Mouse (Mus musculus) neutrophil, adult 65 days (primary cell): ENCODE results near the gene Mus81. TPM values are rescaled to one million over a fixed set of nuclear protein-coding genes. Genes with fewer than 3 reads are reported as not detected.

Source experiments
- total RNA-seq: library from RNA; stranded (reverse); gene quantifications from 2 replicates; pipeline ENCODE4 v1.2.4, GENCODE M21; 2023

Mus81 gene
- total RNA-seq: 11.7 and 16.5 TPM in 2 replicates

DNA sequence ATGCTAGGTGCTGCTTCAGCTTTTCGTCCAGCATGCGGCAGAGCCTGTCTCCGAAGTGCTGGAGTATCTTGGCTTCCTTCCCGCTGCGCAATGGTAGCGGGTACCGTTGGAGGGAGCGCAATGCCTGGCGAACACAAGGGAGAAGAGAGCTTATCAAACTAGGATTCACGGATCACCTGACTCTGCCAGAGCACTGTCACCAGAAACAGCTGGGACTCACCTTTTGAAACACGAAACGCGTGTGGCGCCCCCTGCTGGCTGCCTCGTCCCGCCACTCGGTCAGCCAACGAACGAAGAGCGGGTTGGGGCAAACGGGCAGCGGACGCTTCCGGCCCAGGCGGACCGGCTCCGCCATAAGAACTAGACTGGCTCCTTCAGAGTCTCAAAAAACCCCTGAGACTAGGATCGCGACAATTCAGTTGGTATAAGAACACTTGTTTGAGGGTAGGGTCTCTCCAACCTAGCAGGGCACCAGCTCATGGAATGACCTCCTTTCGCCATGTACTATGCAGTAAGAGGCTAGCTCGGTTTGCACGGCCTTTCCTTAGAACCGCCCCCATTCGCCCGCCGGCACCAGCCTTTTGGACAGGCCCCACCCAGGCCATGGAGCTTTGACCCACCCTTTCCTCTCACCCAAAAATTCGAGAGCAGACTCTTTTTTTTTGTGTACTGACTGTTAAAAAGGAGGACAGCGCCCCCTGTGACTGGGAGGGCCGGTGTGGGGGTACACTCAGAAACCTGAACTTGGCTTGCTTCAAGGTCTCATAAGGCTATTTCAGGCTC, at the start of gene Mus81:
Gene Mus81, minus strand, starts transcription at position 635 of the 783 bp plus-strand sequence.

DNA sequence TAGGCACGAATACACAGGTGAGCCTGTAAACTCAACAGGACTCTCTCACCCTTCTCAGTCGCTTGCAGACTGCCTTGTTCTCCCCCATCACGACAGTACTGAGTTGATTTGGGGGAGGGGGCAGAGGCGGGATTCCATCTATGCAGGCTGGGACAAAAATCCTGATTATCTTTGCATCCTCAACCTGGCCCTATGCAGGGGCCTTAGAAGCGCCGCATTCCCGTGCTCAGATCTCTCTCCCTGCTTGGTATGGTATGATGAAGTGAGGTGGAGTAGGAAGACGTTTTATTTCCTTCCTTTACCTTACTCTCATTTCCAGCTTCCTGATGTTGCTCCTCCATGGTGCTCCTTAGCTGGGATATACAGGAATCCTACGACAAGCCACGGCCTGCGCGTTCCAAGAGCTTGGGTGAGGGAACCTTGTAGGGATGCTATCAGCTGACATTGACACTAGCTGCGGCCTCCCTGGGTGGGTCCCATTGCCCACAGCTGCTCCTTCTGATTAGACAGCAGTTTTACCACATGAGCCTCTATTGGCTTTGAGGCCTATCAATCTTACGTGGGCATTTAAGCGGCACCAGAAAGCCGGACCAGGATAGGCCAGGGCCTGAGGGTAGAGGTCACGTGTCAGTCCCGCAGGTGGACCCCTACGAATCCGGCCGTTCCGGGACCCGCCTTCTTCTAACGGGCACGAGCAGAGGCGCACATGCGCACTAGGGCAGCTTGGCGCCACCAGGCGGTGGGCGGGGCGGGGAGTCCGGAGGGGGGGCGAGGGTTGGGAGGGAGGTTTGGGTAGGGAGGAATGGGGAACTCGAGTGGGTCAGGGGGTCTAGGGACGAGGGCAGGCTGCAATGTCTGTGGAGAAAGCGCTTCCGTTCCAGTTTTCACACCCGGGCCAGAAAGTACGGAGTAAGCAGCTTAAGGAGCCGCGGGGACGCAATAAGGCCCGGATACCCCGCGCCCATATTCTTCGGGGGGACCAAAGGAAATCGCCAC, 22.1 kb upstream of the Mus81 start, which contains the start of gene Snx32:
Gene Snx32, minus strand, starts transcription at position 508 of the 996 bp plus-strand sequence.

DNA sequence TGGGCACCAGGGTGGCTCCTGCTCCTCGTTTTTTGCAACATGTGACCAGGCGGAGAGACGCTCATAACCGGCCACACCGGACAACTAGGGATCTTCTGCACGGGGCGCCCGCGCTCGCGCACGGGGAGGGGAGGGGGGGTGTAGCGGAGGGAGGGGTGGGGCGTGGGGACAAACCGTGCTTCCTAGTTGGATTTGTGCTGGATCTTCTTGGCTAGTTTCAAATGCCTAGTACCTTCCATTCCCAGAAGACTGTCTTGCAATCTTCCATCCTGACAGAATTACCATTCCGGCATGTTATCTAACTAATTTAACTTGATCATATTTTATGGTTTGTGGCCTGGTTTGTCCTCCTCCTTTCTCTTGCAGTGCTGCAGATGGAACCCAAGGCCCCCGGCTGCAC, 15.5 kb upstream of the Mus81 start, which contains the start of gene 1700020D05Rik:
Gene 1700020D05Rik, minus strand, starts transcription at position 101 of the 400 bp plus-strand sequence.

DNA sequence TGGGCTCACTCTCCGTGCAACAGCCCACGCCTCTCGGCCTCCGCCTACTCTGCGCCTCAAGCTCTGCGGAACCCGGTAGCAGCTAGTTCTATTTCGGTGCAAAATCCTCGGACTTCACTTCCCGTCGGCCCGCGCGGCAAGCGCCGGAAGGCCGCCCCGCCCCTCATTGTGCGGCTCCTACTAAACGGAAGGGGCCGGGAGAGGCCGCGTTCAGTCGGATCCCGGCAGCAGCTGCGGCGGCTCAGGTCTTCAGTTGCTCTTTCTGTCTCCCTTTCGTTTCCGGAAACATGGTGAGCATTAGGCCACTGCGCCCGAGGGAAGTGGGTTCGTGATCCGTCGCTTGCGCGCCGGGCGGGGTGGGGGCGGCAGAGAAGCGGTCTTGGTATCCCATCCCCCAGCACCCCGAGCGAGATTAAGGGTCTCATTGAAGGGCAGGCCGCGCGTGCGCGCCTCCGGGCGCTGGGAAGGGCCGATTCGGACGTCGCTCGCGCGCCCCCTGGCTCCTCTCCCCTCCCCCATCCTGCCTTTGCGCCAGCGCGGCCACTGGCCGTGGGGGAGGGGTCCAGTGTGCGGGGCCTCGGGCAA, 2.2 kb upstream of the Mus81 start, which contains the start of gene Cfl1:
Gene Cfl1, plus strand, starts transcription at position 143 of the 585 bp plus-strand sequence.

DNA sequence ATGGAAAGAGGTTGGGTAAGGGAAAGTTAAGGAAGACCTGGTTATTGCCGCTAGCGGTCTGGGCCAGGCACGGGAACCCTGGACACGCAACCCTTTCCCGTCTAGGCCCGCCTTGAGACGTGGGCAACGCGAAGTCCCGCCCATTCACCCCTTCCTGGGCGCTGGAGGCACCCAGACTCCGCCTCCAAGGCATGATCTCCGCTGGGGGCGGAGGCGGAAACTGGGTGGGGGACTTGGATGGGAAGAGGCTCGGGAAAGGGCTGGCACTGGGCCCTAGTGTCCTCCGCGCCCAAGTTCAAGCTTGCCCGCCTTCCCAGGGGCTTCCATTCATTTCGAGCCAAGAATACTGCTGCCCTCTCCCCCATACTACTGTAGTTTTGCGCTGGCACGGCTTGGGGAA, 14.5 kb downstream of the Mus81 start, which contains the start of gene Efemp2:
Gene Efemp2, plus strand, starts transcription at position 235 of the 400 bp plus-strand sequence.

DNA sequence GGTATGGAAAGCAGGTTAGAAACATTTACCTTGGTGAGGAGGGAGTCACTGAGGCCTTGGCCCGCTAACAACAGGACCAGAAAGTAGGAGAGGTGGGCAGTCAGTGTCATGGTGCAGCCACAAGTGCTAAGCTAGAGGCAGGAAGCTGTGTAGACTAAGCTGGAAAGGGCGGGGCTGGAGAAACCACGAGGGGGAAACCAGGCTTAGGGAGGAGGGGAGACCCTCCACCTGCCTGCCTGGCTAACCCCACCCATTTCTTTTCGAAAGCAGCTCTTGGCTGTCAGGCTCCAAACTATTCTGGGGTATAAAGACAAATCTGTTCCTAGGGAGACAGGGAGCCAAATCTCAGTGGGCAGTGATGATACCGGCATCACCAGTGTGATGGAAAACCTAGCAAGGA, 19.8 kb downstream of the Mus81 start, which contains the start of gene Ctsw:
Gene Ctsw, minus strand, starts transcription at position 134 of the 400 bp plus-strand sequence.

DNA sequence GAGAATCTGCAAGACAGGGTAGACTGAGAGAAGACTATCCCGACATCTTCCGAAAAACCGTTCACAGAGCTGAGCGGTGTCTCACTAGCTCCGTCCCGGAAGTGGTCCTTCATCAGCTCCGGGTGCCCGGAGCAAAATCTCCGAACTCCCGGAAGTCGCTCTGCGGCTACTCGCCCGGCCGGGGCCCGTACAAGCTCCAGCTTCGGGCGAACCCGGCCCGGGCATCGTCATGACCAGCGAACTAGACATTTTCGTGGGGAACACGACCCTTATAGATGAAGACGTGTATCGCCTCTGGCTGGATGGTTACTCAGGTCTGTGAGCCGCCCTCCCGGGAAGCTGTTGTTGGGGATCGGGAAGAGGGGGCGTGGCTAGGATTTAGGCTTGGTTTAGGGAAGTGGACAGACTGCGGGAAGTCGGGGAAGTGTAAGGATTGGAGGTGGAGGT, 27.7 kb downstream of the Mus81 start, which contains the start of gene Fibp:
Gene Fibp, plus strand, starts transcription at position 151 of the 447 bp plus-strand sequence.

DNA sequence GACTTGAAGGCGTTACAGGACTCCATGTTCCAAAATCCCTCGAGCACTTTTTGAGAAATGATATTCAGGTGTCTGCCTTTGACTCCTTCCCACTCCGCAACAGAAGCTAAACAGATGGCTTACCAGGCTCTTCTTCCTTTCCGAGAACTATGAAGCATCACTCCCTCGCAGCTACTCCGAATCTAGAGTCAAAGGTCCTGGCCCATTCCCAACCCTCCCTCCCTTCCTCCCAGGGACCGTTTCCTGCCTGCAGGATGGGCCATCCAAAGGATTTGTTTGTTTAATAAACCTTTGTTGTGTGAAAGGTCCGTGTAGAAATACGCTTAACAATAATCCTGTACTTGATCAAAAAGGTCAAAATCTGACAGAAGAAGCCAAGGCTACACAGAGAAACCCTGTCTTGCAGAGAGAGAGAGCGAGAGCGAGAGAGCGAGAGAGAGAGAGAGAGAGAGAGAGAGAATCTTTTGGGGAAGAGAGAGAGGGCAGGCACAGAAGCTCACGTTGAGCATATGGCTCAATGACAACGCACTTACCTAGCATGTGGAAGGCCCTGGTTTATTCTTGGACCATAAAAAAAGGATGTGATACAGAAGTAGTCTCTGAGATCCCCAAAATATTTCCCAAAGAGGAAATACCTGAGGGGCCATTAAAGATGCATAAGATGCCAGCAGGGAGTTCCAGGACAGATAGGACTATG, 30.3 kb downstream of the Mus81 start, which contains the start of gene Ccdc85b:
Gene Ccdc85b, minus strand, starts transcription at position 149 of the 697 bp plus-strand sequence.

DNA sequence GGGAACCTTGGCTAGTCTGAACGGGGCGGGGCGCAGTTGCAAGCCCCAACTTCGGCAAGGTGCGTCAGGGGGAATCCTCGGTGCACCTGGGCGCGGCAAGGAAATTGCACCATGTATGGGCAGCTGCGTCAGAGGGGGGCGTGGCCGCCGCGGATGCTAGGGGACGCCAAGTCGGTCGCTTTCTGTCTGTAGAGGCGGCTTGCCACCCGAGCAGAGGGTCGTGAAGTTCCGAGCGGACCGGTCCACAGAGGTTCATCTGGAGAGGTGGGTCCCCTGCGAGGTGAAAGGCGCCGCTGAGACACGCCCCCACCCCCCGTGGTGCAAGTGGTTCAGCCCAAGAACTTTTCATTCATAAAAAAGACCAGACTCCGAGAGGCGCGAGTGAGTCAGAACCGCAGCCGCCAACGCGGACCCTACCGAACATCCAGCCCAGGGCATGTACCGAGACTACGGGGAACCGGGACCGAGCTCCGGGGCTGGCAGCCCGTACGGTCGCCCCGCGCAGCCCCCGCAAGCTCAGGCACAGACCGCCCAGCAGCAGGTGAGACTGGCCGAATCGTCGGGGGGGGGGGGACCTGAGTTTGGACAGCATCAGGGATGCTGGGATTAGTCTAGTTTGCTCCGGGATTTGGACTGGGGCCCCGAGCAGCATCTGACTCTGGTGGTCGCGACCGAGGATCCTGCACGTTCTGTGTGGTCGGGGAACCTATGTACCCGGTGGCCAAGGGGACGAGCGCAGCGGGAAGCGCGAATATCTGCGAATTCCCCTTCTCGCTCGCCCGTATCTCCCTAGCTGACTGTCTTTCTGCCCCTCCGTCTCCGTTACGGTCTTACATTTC, 40.5 kb downstream of the Mus81 start, which contains the start of gene Fosl1:
Gene Fosl1, plus strand, starts transcription at position 33 of the 839 bp plus-strand sequence.

Other genes with a start within 250 kb of the Mus81 start
- gene Pacs1, start 215.3 kb downstream of the Mus81 start, total RNA-seq: 101 and 135 TPM in 2 replicates
- gene Sf3b2, start 192.9 kb downstream of the Mus81 start, total RNA-seq: 206 and 260 TPM in 2 replicates
- gene Gal3st3, start 190.1 kb downstream of the Mus81 start, total RNA-seq: not detected in 2 replicates
- gene Catsper1, start 152.7 kb downstream of the Mus81 start, total RNA-seq: not detected in 2 replicates
- gene Cst6, start 138.8 kb downstream of the Mus81 start, total RNA-seq: not detected in 2 replicates
- gene Eif1ad, start 121.7 kb downstream of the Mus81 start, total RNA-seq: 25.6 and 30.1 TPM in 2 replicates
- 53.8 TPM in 2 replicates for gene Banf1, start 121.2 kb downstream of the Mus81 start, total RNA-seq
- 131 and 134 TPM in 2 replicates for gene Sart1, start 99.7 kb downstream of the Mus81 start, total RNA-seq
- gene Tsga10ip, start 85.9 kb downstream of the Mus81 start, total RNA-seq: 0.95 TPM in 1 of 2 replicates, not detected in the other
- 102 and 116 TPM in 2 replicates for gene Drap1, start 63.4 kb downstream of the Mus81 start, total RNA-seq
- gene AI837181, start 63.3 kb downstream of the Mus81 start, total RNA-seq: 30.0 and 39.2 TPM in 2 replicates
- gene Fosl1, start 40.9 kb downstream of the Mus81 start, total RNA-seq: 73.4 and 88.0 TPM in 2 replicates
- gene Ccdc85b, start 30.5 kb downstream of the Mus81 start, total RNA-seq: 0.98 and 1.6 TPM in 2 replicates
- 48.7 and 54.0 TPM in 2 replicates for gene Fibp, start 27.8 kb downstream of the Mus81 start, total RNA-seq
- gene Ctsw, start 19.9 kb downstream of the Mus81 start, total RNA-seq: 0.51 TPM in 1 of 2 replicates, not detected in the other
- gene Efemp2, start 14.4 kb downstream of the Mus81 start, total RNA-seq: 0.79 TPM in 1 of 2 replicates, not detected in the other
- gene Cfl1, start 2.1 kb upstream of the Mus81 start, total RNA-seq: 1,517 and 1,622 TPM in 2 replicates
- gene 1700020D05Rik, start 15.4 kb upstream of the Mus81 start, total RNA-seq: not detected in 2 replicates
- 1.5 and 2.2 TPM in 2 replicates for gene Snx32, start 22.1 kb upstream of the Mus81 start, total RNA-seq
- gene Ovol1, start 72.2 kb upstream of the Mus81 start, total RNA-seq: 0.16 TPM in 1 of 2 replicates, not detected in the other
- 59.9 and 83.2 TPM in 2 replicates for gene Ap5b1, start 79.6 kb upstream of the Mus81 start, total RNA-seq
- 134 and 135 TPM in 2 replicates for gene Rnaseh2c, start 113.5 kb upstream of the Mus81 start, total RNA-seq
- 84.1 and 85.2 TPM in 2 replicates for gene Kat5, start 121.8 kb upstream of the Mus81 start, total RNA-seq
- 91.9 and 100 TPM in 2 replicates for gene Rela, start 149.1 kb upstream of the Mus81 start, total RNA-seq
- 199 and 219 TPM in 2 replicates for gene Sipa1, start 175.3 kb upstream of the Mus81 start, total RNA-seq
- 78.5 and 101 TPM in 2 replicates for gene Map3k11, start 200.3 kb upstream of the Mus81 start, total RNA-seq
- gene Pcnx3, start 200.5 kb upstream of the Mus81 start, total RNA-seq: 60.5 and 93.2 TPM in 2 replicates
- gene Kcnk7, start 216.0 kb upstream of the Mus81 start, total RNA-seq: not detected in 2 replicates
- 131 and 170 TPM in 2 replicates for gene Ehbp1l1, start 237.9 kb upstream of the Mus81 start, total RNA-seq
- gene Fam89b, start 241.3 kb upstream of the Mus81 start, total RNA-seq: 46.0 and 48.4 TPM in 2 replicates